Comparison of ENCODE assay signal across 7 mouse cellular contexts in the genomic region with DNA sequence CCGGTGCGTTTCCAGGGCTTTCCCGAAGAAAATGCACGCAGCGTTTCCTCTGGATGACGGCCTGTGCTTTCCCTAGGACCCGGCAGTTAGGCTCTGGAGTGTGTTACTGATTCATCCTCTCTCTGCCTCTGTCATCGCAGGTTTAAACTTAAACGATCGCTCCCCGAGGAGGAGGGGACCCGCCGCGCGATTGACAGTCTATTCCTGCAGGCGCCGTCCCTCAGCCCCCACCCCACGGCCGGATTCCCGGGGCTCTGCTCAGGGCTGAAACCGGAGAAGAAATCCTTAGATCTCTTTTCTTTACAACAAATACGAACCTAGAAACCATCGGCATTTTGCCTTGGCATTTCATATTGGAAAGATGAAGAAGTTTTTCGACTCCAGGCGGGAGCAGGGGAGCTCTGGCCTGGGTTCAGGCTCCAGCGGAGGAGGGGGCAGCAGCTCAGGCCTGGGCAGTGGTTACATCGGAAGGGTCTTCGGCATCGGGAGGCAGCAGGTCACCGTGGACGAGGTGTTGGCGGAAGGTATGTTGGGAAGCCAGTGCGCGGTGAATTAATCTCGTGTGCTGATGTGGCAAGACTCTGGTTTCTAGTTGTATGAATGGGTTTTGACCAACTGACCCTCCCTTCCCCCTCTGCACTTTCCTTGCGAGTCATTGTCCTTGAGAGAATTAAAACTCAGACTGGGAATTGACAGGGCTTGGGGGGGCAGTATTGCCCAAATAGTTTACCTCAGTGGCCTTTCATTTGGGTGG. TPM values are rescaled to one million over a fixed set of nuclear protein-coding genes. Genes with fewer than 3 reads are reported as not detected.
DNase-seq lines count a peak whose midpoint lies in the region; ATAC-seq and TF ChIP-seq lines count a peak whose summit lies in the region.

No protein-coding gene starts in this region.

- in situ Hi-C loops in ES-E14 (cut with MboI; ENCODE audit: low sequenced_read_pairs in 2 of 2, unreplicated experiment in 2 of 2): no loop called here

- no peak for TF ChIP-seq POLR2A in small intestine, adult 2 months (IDR thresholded peaks at IDR 0.05; ENCODE audit: low read depth, low read length)

- H3K27me3 ChIP-seq in C2C12 (ENCODE audit: control insufficient read depth, insufficient read depth, insufficient read length): no peaks in the 10 kb centered on the region
- no peaks in the 10 kb centered on the region for H3K27me3 ChIP-seq in heart, embryonic 12.5 days (replicated peaks)
- H3K27me3 ChIP-seq in small intestine, adult 2 months (ENCODE audit: control insufficient read depth, insufficient read depth, low read length): no peaks in the 10 kb centered on the region

- H3K79me2 ChIP-seq in C2C12 (ENCODE audit: control insufficient read depth, insufficient read depth): peaks cover 55% of the 10 kb centered on the region

- peak; percentile 62 for ATAC-seq in heart, embryonic 12.5 days (ENCODE audit: insufficient number of reproducible peaks, low FRiP score)

- H3K9ac ChIP-seq in ES-E14 (ENCODE audit: insufficient read depth, low read depth, low read length, poor library complexity, severe bottlenecking): peak overlapping the region; percentile 86
- peak overlapping the region; percentile 93 for H3K9ac ChIP-seq in heart, embryonic 12.5 days

- H3K27ac ChIP-seq in ES-E14 (ENCODE audit: insufficient read depth, low read depth, low read length, poor library complexity, severe bottlenecking): no peak overlapping the region; the same call in 1 of the 2 replicates
- peak overlapping the region; percentile 97 for H3K27ac ChIP-seq in heart, embryonic 12.5 days (ENCODE audit: poor library complexity, severe bottlenecking)
- peak overlapping the region; percentile 62 for H3K27ac ChIP-seq in small intestine, adult 2 months (ENCODE audit: insufficient read depth, low read depth, low read length)

- H3ac ChIP-seq in C2C12 (ENCODE audit: control insufficient read depth, insufficient read length, low read depth): peak overlapping the region; percentile 79

- peaks cover 9% of the 10 kb centered on the region for H3K36me3 ChIP-seq in C2C12 (ENCODE audit: control insufficient read depth, insufficient read depth)
- H3K36me3 ChIP-seq in ES-E14 (ENCODE audit: control insufficient read depth, insufficient read depth, low read length, poor library complexity, severe bottlenecking): no peaks in the 10 kb centered on the region
- H3K36me3 ChIP-seq in heart, embryonic 12.5 days: peaks cover 11% of the 10 kb centered on the region
- H3K36me3 ChIP-seq in small intestine, adult 2 months (ENCODE audit: control insufficient read depth, insufficient read depth, low read length): peaks cover 5% of the 10 kb centered on the region; the same call in 1 of the 2 replicates

- H3K4me1 ChIP-seq in ES-E14 (ENCODE audit: control insufficient read depth in 2 of 2, insufficient read depth in 2 of 2, low read length in 2 of 2, poor library complexity in 1 of 2): peaks cover 0 to 3% of the 10 kb centered on the region in 2 experiments; a peak in 1 of 4 replicates
- H3K4me1 ChIP-seq in heart, embryonic 12.5 days (replicated peaks): peaks cover 48% of the 10 kb centered on the region
- peaks cover 3% of the 10 kb centered on the region; the same call in 1 of the 2 replicates for H3K4me1 ChIP-seq in small intestine, adult 2 months (ENCODE audit: control insufficient read depth, insufficient read depth, insufficient read length, low read length)

- under 1% methylated on average over 36 of the region's 36 CpGs for WGBS in heart, embryonic 12.5 days
- WGBS in small intestine, adult 2 months: under 1% methylated on average over 36 of the region's 36 CpGs

- no peak for TF ChIP-seq CTCF in C2C12 (IDR thresholded peaks at IDR 0.05; ENCODE audit: control insufficient read depth, insufficient read depth, insufficient read length)
- TF ChIP-seq CTCF in small intestine, adult 2 months (IDR thresholded peaks at IDR 0.05; ENCODE audit: extremely low read depth, insufficient read length, insufficient replicate concordance, low read depth, low read length): no peak

- H3K4me3 ChIP-seq in C2C12 (ENCODE audit: insufficient read depth, poor library complexity, severe bottlenecking) (peak overlapping the region; percentile 85), ES-E14 (ENCODE audit: insufficient read depth in 1 of 2, low read depth in 1 of 2, low read length in 2 of 2, poor library complexity in 1 of 2, severe bottlenecking in 1 of 2) (peak overlapping the region; percentile 81 to 100)
- peak overlapping the region; percentile 93 for H3K4me3 ChIP-seq in heart, embryonic 12.5 days
- H3K4me3 ChIP-seq in small intestine, adult 2 months (ENCODE audit: low read depth, low read length): peak overlapping the region; percentile 80

- peaks cover 18% of the 10 kb centered on the region for H3K79me3 ChIP-seq in C2C12 (ENCODE audit: low read depth)

- no peaks in the 10 kb centered on the region for H3K9me3 ChIP-seq in ES-E14 (ENCODE audit: control insufficient read depth, insufficient read depth, low read depth, low read length)
- no peaks in the 10 kb centered on the region for H3K9me3 ChIP-seq in heart, embryonic 12.5 days (replicated peaks)

- peak overlapping the region; percentile 92 for H3K4me2 ChIP-seq in heart, embryonic 12.5 days

- DNase-seq in ES-E14 (ENCODE audit: low read depth, low spot score): no peak
- DNase-seq in embryo, embryonic 11 days: peak; percentile 37
- DNase-seq in kidney, postnatal 14 days: peak; percentile 29
- DNase-seq in lung, postnatal 25 days (ENCODE audit: low spot score): peak; percentile 34

TF ChIP-seq in C2C12, 6 proteins besides CTCF, POLR2A, EP300 and RAD21:
- TF ChIP-seq USF1 (IDR thresholded peaks at IDR 0.05; ENCODE audit: low read depth) (no peak), MYOD1 (IDR thresholded peaks at IDR 0.05; ENCODE audit: control insufficient read depth, insufficient read length, low read depth) (no peak), MAX (IDR thresholded peaks at IDR 0.05) (no peak), FOSL1 (IDR thresholded peaks at IDR 0.05; ENCODE audit: insufficient read depth, low read length, poor library complexity, severe bottlenecking) (no peak), CEBPB (IDR thresholded peaks at IDR 0.05; ENCODE audit: low read depth) (no peak), MYOG (IDR thresholded peaks at IDR 0.05; ENCODE audit: control insufficient read depth, extremely low read depth, insufficient read length) (no peak)
TF ChIP-seq in C2C12: peak in this region for 0.

TF ChIP-seq in ES-E14, 5 proteins besides CTCF, POLR2A, EP300 and RAD21:
- no peak for TF ChIP-seq CHD2 (IDR thresholded peaks at IDR 0.05; ENCODE audit: low read depth, low read length)
- TF ChIP-seq ZNF384 (IDR thresholded peaks at IDR 0.05; ENCODE audit: low read depth, low read length): no peak
- TF ChIP-seq HCFC1 (IDR thresholded peaks at IDR 0.05; ENCODE audit: borderline replicate concordance, insufficient read depth, low read length): no peak
- no peak for TF ChIP-seq MAFK (IDR thresholded peaks at IDR 0.05; ENCODE audit: insufficient read depth, low read depth, low read length)
- no peak for TF ChIP-seq ZC3H11A (IDR thresholded peaks at IDR 0.05; ENCODE audit: borderline replicate concordance, low read depth, low read length)

RNA-seq across cellular contexts. Expression of gene Aak1, which starts 0.6 kb away (rescaled TPM):
- polyA plus RNA-seq in C2C12 (2012; fragmentation: generic; extraction: Trizol): 12.8 TPM
- 17.5 and 20.0 TPM in 2 replicates for total RNA-seq in ES-E14 (2012; rRNA removed)
- polyA plus RNA-seq in heart, embryonic 12.5 days (2016; fragmentation: Nextera tagmentation; extraction: Ambion mirVana): 33.5 and 36.2 TPM in 2 replicates
- polyA plus RNA-seq in small intestine, adult 2 months (2012; rRNA removed): 10.5 and 22.8 TPM in 2 replicates

RNA-seq across cellular contexts. Expression of gene Anxa4, which starts 56.5 kb away (rescaled TPM):
- polyA plus RNA-seq in C2C12 (2012; fragmentation: generic; extraction: Trizol): 93.0 TPM
- 14.0 and 22.1 TPM in 2 replicates for total RNA-seq in ES-E14 (2012; rRNA removed)
- 15.3 and 17.6 TPM in 2 replicates for polyA plus RNA-seq in heart, embryonic 12.5 days (2016; fragmentation: Nextera tagmentation; extraction: Ambion mirVana)
- 89.9 and 634 TPM in 2 replicates for polyA plus RNA-seq in small intestine, adult 2 months (2012; rRNA removed)
